Mouse (Mus musculus) limb, embryonic 12.5 days (tissue): ENCODE data around the gene Scel. TPM values are rescaled to one million over a fixed set of nuclear protein-coding genes. Genes with fewer than 3 reads are reported as not detected.

Source experiments
- ATAC-seq: fragments of 200-750 bp; cut with Nextera tagmentation; 2 replicates; pipeline ENCODE4 v1.8.0; 2017; ENCODE audit warnings: low read depth, moderate TSS enrichment; ENCODE audit not compliant: insufficient number of reproducible peaks, insufficient read depth, low FRiP score, low TSS enrichment
- H3K27ac ChIP-seq: fragments of 300-500 bp; sonication (generic); 2 replicates; pipeline ENCODE4 v1.5.1; 2016; ENCODE audit warnings: mild to moderate bottlenecking, moderate library complexity
- H3K27me3 ChIP-seq: fragments of 300-500 bp; sonication (generic); 2 replicates; pipeline ENCODE4 v1.6.1; 2016; ENCODE audit warnings: mild to moderate bottlenecking, moderate library complexity
- H3K36me3 ChIP-seq: fragments of 300-500 bp; sonication (generic); 2 replicates; pipeline ENCODE4 v1.6.1; 2016; ENCODE audit warnings: mild to moderate bottlenecking, moderate library complexity
- H3K4me1 ChIP-seq: fragments of 300-500 bp; sonication (generic); replicated peaks from 2 replicates; pipeline ENCODE4 v1.6.1; 2016
- H3K4me2 ChIP-seq: fragments of 300-500 bp; sonication (generic); 2 replicates; pipeline ENCODE4 v1.6.1; 2016; ENCODE audit warnings: mild to moderate bottlenecking, moderate library complexity
- H3K4me3 ChIP-seq: fragments of 300-500 bp; sonication (generic); replicated peaks from 2 replicates; pipeline ENCODE4 v1.5.1; 2016; ENCODE audit warnings: mild to moderate bottlenecking
- H3K9ac ChIP-seq: fragments of 300-500 bp; sonication (generic); replicated peaks from 2 replicates; pipeline ENCODE4 v1.6.1; 2016; ENCODE audit warnings: mild to moderate bottlenecking, moderate library complexity
- H3K9me3 ChIP-seq: fragments of 300-500 bp; sonication (generic); 2 replicates; pipeline ENCODE4 v1.6.1; 2016; ENCODE audit warnings: mild to moderate bottlenecking, moderate library complexity
- WGBS: fragments of 180-500 bp; shearing (Covaris S2); methylation state at CpG from one replicate; pipeline ENCODE4 v1.1.7; 2016; 5-methylcytosine and 5-hydroxymethylcytosine counted together
- microRNA-seq: library from miRNA; unstranded; fragments of <30 nt; microRNA quantifications from one replicate; pipeline ENCODE4, GENCODE M21; 2017
- polyA plus RNA-seq: library from polyadenylated mRNA; unstranded; fragments of >200 nt; fragmentation: Nextera tagmentation; extraction: Ambion mirVana; gene quantifications from 2 replicates; pipeline ENCODE4 v1.2.1, GENCODE M21; 2016

Gene Scel
- polyA plus RNA-seq, 1 experiment from 2014 or later, result 0.11 TPM

- H3K27ac ChIP-seq, result no peak overlapping the region
- no peaks in the 10 kb centered on the region for H3K36me3 ChIP-seq
- H3K4me3 ChIP-seq, result no peak overlapping the region
- H3K27me3 ChIP-seq, result peaks cover 31% of the 10 kb centered on the region
- no peak for ATAC-seq
- H3K4me1 ChIP-seq, result peaks cover 14% of the 10 kb centered on the region
- H3K9me3 ChIP-seq, result no peaks in the 10 kb centered on the region
- no peak overlapping the region for H3K9ac ChIP-seq
- 66% methylated on average over 5 of the region's 5 CpGs for WGBS
- H3K4me2 ChIP-seq, result no peak overlapping the region
These were observed 140.7 kb downstream of the Scel start for GRCm38 (mm10) chr14:103653800-103654199.

- peaks cover 7% of the 10 kb centered on the region for H3K4me1 ChIP-seq
- H3K27me3 ChIP-seq, result peaks cover 16% of the 10 kb centered on the region
- H3K4me3 ChIP-seq, result no peak overlapping the region
- no peak overlapping the region for H3K27ac ChIP-seq
- H3K36me3 ChIP-seq, result no peaks in the 10 kb centered on the region
- no peak for ATAC-seq
- H3K4me2 ChIP-seq, result no peak overlapping the region
- H3K9ac ChIP-seq, result no peak overlapping the region
- H3K9me3 ChIP-seq, result no peaks in the 10 kb centered on the region
- WGBS, result 76% methylated on average over 5 of the region's 5 CpGs
These were observed 142.3 kb downstream of the Scel start for GRCm38 (mm10) chr14:103655448-103655847.

- no peak overlapping the region for H3K27ac ChIP-seq
- H3K4me3 ChIP-seq, result no peak overlapping the region
- no peaks in the 10 kb centered on the region for H3K36me3 ChIP-seq
- no peak overlapping the region for H3K4me2 ChIP-seq
- H3K27me3 ChIP-seq, result no peaks in the 10 kb centered on the region
- ATAC-seq, result no peak
- H3K9ac ChIP-seq, result no peak overlapping the region
- no peaks in the 10 kb centered on the region for H3K9me3 ChIP-seq
- H3K4me1 ChIP-seq, result no peaks in the 10 kb centered on the region
- 64% methylated on average over 4 of the region's 4 CpGs for WGBS
These were observed 144.7 kb downstream of the Scel start for GRCm38 (mm10) chr14:103657876-103658275.

Small RNAs within 50 kb of the gene (microRNA-seq; reads per million reads assigned to microRNA genes)
- gene Gm22877, result not detected

Other genes starting within 250 kb of the Scel start
- 20.2 and 22.7 TPM in 2 replicates for gene Mycbp2, start 166.5 kb upstream of the Scel start, polyA plus RNA-seq
- 2.5 and 2.8 TPM in 2 replicates for gene Slain1, start 136.9 kb downstream of the Scel start, polyA plus RNA-seq